Mouse (Mus musculus) splenic B cell, adult 2 months (primary cell): ENCODE data around the gene Hist1h1t.
"Not testable (repeated sequence)": the region's sequence is repeated elsewhere in the genome, so short reads cannot be mapped to it uniquely, and the experiment has no call there.

Experiments
- DNase-seq: peaks from one replicate; pipeline ENCODE4 v3.0.0-alpha.2; 2011; ENCODE audit warnings: low read depth, low spot score
- H3K27me3 ChIP-seq: 2 replicates; pipeline ENCODE4 v1.6.1; 2012; ENCODE audit warnings: mild to moderate bottlenecking, low read length, moderate library complexity, mixed read lengths; ENCODE audit not compliant: control insufficient read depth, poor library complexity, insufficient read depth, severe bottlenecking
- H3K36me3 ChIP-seq: 2 replicates; pipeline ENCODE4 v1.6.1; 2012; ENCODE audit warnings: mild to moderate bottlenecking, low read length, moderate library complexity, mixed read lengths; ENCODE audit not compliant: control insufficient read depth, poor library complexity, insufficient read depth, severe bottlenecking

The Hist1h1t gene

GRCm38 (mm10) chr13:23693856-23694440 is 1.7 kb upstream of the Hist1h1t start:
- H3K36me3 ChIP-seq = no peaks in the 10 kb centered on the region
- no peaks in the 10 kb centered on the region for H3K27me3 ChIP-seq
- no peak for DNase-seq

- no peak for DNase-seq
- Histone ChIP-seq H3K27me3 (no peaks in the 10 kb centered on the region), H3K36me3 (no peaks in the 10 kb centered on the region)
These were observed 658 bp upstream of the Hist1h1t start for GRCm38 (mm10) chr13:23694956-23695355.

GRCm38 (mm10) chr13:23696061-23696474 is 454 bp downstream of the Hist1h1t start:
- H3K36me3 ChIP-seq = no peaks in the 10 kb centered on the region
- DNase-seq = no peak
- no peaks in the 10 kb centered on the region for H3K27me3 ChIP-seq

- peak; percentile 86 for DNase-seq
- Histone ChIP-seq H3K27me3 (no peaks in the 10 kb centered on the region), H3K36me3 (no peaks in the 10 kb centered on the region)
These were observed 2.1 kb downstream of the Hist1h1t start for GRCm38 (mm10) chr13:23697491-23698299.

GRCm38 (mm10) chr13:23698300-23698693 is 2.7 kb downstream of the Hist1h1t start, which contains the start of gene Hist1h4c:
Gene Hist1h4c, minus strand, starts transcription at chr13:23698454.
- peak; percentile 100 for DNase-seq
- Histone ChIP-seq H3K36me3 (no peaks in the 10 kb centered on the region), H3K27me3 (no peaks in the 10 kb centered on the region)

- H3K36me3 ChIP-seq = no peaks in the 10 kb centered on the region
- no peak for DNase-seq
These were observed 3.4 kb downstream of the Hist1h1t start for GRCm38 (mm10) chr13:23698996-23699395.

GRCm38 (mm10) chr13:23699767-23700166 is 4.2 kb downstream of the Hist1h1t start:
- H3K27me3 ChIP-seq = no peaks in the 10 kb centered on the region
- no peak for DNase-seq
- no peaks in the 10 kb centered on the region for H3K36me3 ChIP-seq

More at GRCm38 (mm10) chr13:23698996-23699395, 3.4 kb downstream of the Hist1h1t start:
- H3K27me3 ChIP-seq = no peaks in the 10 kb centered on the region

- Histone ChIP-seq H3K36me3 (no peaks in the 10 kb centered on the region), H3K27me3 (no peaks in the 10 kb centered on the region)
- peak; percentile 91 for DNase-seq
These were observed 5.3 kb downstream of the Hist1h1t start for GRCm38 (mm10) chr13:23700786-23701520.

GRCm38 (mm10) chr13:23702220-23702619 is 6.6 kb downstream of the Hist1h1t start:
- H3K27me3 ChIP-seq = no peaks in the 10 kb centered on the region
- H3K36me3 ChIP-seq = no peaks in the 10 kb centered on the region
- no peak for DNase-seq

- H3K27me3 ChIP-seq, DNase-seq, H3K36me3 ChIP-seq: not testable (repeated sequence)
These were observed 7.2 kb downstream of the Hist1h1t start for GRCm38 (mm10) chr13:23702801-23703200.

GRCm38 (mm10) chr13:23705751-23706356 is 10.2 kb downstream of the Hist1h1t start:
- Histone ChIP-seq H3K27me3 (no peaks in the 10 kb centered on the region), H3K36me3 (no peaks in the 10 kb centered on the region)
- DNase-seq = peak; percentile 52

GRCm38 (mm10) chr13:23706771-23707170 is 11.2 kb downstream of the Hist1h1t start:
- no peak for DNase-seq
- no peaks in the 10 kb centered on the region for H3K36me3 ChIP-seq
- no peaks in the 10 kb centered on the region for H3K27me3 ChIP-seq

GRCm38 (mm10) chr13:23708041-23708440 is 12.4 kb downstream of the Hist1h1t start:
- Histone ChIP-seq H3K36me3 (no peaks in the 10 kb centered on the region), H3K27me3 (no peaks in the 10 kb centered on the region)
- no peak for DNase-seq

- Histone ChIP-seq H3K36me3 (no peaks in the 10 kb centered on the region), H3K27me3 (no peaks in the 10 kb centered on the region)
- DNase-seq = no peak
These were observed 13.0 kb downstream of the Hist1h1t start for GRCm38 (mm10) chr13:23708654-23709053.
